Mouse (Mus musculus): ENCODE data around the gene Pet117.
"Not testable (repeated sequence)": the region's sequence is repeated elsewhere in the genome, so short reads cannot be mapped to it uniquely, and the experiment has no call there.

Pet117 gene

DNA sequence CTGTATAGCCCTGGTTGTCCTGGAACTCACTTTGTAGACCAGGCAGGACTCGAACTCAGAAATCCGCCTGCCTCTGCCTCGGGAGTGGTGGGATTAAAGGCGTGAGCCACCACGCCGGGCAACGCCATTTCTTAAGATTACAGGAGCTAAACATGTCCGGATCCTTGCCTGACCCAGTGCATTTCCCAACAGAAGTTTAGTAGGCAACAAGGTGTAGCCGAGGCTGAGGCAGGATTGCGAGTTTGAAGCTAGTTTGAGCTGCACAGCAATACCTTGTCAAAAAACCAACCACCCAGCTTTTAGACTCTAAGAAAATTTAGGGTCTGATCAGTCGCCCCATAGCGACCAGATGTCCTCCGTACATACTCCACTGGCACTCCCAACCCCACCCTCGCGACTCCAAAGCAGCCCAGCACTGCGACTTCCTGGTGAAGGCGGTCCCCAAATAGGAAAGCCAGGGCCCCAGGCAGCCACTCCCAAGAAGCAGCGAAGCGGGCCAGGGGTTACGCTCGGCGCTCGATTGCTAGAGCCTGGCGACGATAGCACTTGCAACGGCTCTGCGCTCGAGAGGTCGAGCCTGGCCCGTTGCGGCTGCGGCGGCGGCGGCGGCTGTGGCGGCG is at the start of gene Pet117, which contains the start of gene Kat14:
TSS of gene Pet117 (plus strand) at position 597 of the 620 bp plus-strand sequence.
TSS of gene Kat14 (plus strand) at position 584 of the 620 bp plus-strand sequence.
- peak; percentile 97 for DNase-seq (ENCODE audit: low read depth)

DNA sequence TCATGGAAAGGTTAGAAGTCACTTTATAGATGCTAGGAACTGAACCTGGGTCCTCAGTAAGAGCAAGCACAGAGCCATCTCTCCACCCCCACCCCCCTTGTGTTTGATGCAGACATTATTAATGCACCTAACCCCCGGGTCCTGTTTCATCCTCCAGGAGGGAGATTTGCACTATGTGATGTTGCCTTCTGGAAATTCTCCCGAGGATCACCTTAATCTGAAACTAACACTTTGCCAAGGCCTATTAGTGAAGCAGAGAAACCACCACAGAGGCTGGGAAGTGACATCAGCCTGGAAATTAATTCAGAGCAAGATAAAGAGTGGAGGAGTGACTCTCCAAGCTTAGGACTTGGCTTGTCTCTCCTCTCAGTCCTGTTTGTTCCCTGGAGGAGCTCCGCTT is 44.6 kb upstream of the Pet117 start:
- no peak for DNase-seq (ENCODE audit: low read depth)

DNA sequence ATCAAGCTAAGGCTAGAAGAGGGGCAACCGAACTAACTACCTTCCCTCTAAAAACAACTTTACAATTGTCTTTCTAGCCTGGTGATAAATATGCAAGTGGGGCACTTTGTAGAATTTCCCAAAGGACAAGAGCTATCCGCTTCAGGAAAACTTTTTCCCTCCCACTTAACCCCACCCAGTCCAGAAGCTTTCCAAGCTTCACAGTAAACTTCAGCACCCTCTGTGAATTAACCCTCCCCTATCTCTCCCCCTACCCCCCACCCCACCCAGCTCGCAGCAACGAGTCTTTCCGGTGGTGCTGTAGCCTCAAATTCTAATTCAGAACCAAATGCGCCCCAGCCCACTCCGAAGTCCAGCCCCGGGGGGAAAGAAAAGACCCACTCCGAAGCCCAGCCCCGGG is 39.3 kb upstream of the Pet117 start:
- no peak for DNase-seq (ENCODE audit: low read depth)

DNA sequence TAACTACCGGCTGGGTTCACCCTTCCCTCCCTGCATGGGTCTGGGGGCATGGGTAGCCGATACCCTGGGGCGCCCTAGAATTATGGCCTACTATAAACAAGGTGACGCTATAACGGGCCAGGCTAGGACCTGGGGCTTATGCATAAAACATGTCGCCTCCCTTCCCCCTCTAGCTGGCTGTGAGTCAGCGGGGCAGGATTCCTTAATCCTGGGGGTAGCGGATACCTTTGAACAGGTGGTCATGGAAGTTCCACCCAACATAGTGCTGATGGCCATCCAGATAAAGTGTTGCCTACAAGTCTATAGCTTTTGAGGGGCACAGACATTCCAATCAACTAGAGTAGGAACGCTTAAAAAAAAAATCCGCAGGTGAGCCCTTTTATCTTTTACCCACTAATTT is 38.9 kb upstream of the Pet117 start:
- DNase-seq (ENCODE audit: low read depth), result no peak

DNA sequence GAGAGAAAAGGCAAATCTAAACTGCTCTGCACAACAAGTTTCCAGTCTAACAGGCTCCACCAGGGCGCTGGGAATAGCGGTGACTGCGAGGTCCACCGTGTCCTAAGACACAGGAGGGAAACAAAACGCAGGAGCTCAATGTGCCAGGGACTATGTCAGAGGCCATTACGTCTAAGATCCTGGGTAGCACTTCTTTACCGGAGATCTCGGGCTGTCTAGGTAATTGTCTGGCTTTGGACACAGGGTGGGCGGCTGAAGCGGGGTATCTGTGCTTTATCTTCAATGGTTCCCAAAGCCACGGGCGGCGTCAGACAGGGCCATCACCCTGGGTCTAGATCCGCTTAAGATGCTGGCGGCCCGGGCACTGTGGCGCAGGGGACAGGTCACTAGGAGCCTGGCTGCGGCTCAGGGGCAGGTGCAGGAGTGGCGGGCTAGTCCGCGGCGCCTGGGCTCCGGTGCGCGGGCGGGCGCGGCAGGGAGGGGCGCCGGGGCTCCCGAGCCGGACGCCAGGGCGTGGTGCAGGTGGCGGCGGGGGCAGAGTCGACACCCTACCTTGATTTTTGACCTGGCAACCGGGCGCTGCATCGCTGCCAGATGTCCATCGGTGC is 38.3 kb upstream of the Pet117 start:
- DNase-seq (ENCODE audit: low read depth), result no peak

DNA sequence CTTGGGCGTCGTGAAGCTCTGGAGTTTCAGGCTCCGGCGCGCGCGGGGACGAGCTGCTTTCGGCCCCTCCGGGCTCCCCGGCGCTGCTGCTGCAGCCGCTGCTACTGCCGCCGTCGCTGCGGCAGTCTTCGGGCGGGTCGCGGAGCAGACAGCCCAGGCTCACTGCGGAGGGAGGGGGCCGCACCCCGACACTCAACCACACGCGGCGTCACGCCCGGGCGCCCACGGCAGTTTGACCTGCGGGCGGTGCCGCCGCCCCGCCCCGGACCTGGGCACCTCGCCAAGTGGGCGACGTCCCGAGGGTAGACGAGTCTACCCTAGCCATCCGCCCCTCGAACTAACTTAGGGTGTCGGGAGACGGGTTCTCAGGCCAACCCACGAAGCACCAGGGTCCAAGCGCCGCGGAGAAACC is 37.8 kb upstream of the Pet117 start:
- DNase-seq (ENCODE audit: low read depth), result no peak

DNA sequence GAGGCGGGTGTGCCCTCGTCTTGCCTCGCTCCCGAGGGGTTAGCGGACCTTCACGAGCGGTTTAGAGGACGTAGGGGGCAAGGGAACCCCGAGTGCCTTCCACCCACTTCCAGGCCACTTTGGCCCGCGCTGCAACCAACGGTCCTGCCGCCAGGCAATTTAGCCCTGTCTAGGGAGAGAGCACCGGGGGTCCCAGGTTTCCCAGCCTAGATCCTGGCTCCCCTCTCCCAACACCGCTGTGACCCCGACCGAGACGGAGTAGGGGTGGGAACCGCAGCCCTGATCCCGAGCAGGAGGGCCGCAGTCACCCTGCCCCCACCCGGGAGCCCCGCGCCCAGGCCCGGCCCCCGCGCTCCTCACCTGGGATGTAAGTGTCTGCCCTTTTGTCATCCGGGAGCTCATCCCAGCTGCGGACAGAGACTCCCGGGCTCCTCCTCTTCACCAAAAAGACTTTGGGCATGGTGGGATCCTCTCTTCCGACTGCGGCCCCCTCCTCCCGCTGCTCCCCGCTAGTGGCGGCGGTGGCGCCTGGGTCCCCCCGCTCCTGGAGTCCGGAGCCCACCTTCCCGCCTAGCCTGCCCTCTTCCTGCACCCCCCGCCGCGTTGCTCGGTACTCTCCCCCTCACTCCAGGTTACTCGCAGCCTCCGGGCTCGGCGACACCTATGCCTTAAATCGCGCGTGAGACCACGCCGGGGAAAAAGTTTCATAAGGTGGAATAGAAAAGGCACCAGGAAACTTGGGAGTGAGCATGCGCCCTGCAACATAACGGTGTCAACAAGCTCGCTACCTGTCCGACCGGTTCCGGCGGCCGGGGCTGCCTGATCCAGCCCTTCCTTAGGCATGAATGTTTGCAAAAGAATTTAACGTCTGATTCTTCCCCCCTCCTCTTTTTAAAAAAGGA is 37.1 kb upstream of the Pet117 start, which contains the start of gene Ovol2:
TSS of gene Ovol2 (minus strand) at position 746 of the 902 bp plus-strand sequence.
- no peak for DNase-seq (ENCODE audit: low read depth)

DNA sequence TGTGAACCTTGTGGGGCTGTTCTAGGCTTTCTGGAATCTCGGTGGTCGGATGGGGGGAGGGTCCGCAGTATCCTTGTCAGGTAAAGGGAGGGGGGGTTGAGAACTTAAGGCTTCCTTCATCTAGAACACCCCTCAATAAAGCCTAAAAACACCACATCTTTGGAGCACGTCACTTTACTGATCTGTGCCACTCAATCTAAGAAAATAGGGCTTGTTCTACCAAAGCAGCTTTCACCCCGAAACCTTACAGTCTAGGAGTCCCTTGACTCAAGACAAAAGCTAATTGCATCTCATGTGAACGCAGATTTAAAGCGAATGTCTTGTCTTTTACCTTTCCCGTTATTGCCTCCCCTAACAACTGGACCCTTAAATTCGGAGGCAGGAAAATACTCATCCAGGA is 36.3 kb upstream of the Pet117 start:
- no peak for DNase-seq (ENCODE audit: low read depth)

DNA sequence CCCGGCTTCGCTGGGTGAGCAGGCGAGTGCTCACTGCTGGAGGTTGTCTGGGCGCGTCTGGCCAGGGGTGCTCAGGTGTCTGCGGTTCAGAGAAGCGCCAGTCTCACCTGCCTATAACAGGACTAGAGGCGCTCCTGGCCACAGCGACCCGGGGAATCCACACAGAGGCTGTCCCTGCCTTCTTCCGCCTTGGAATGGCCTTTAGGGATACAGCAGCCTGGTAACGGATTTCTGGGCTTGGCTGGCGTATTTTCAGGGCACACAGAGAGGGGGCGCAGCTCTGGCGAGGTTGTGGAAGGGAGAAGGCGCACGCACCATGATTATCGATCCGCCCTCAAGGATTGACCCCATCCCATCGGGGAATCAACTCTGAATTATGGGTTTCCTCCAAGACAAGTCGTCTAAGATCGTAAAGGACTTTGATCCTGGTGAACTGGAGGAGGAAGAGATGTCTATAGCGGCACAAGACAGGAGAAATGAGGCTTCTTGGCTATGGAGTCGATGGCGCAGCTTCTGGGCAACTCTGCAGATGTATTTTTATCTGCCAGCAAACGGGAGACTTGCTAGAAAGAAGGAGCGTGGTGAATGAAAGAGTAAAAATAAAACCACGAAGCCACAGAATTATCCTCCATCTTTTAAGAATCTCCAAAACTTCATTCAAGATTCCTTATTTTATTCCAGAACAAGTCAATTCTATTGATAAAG is 35.5 kb upstream of the Pet117 start:
- no peak for DNase-seq (ENCODE audit: low read depth)

DNA sequence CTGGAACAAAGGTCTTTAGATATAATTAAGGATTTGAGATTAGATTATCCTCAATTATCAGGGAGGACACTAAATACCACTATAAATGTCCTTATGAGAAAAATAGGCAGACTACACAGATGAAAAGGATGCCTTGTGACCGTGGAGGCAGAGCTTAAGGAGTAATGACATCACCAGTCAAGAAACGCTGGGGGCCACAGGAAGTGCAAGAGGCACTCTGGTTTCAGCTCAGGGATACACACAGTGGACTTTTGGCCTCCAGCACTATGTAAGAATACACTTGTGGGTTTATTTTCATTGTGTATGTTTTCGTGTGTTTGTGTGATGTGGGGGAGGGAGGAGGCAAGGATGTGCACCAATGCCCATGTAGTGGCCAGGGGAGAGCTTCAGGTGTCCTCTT is 31.6 kb upstream of the Pet117 start:
- peak; percentile 61 for DNase-seq (ENCODE audit: low read depth)

DNA sequence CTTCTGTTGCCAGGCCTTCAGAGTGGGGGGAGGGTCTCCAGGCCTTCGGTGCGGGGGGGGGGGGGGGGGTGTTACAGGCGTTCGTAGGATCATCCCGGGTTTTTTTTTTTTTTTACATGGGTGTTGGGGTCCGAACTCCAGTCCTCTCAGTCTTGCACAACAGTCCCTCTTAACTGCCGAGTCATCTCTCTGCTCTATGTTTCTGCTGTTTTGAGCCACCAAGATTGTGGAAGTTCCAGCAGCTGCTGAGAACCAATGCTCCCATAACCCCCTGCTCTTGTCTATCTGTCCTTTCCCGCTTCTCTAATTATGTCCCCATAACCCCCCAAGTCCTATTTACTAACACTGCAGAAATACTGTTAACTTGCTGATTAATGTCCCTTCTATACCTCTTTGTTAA is 31.1 kb upstream of the Pet117 start:
- DNase-seq (ENCODE audit: low read depth), result peak; percentile 67

DNA sequence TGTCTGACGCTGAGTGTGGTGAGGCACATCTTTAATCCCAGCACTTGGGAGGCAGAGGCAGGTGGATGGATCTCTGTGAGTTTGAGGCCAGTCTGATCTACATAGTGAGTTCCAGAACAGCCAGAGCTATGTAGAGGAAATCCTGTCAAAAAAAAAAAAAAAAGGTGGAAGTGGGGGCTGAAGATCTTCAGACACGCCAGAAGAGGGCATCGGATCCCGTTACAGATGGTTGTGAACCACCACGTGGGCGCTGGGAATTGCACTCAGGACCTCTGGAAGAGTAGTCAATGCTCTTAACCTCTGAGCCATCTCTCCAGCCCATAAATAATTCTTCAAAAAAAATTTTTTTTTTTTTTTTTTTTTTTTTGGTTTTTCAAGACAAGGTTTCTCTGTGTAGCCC is 30.6 kb upstream of the Pet117 start:
- DNase-seq (ENCODE audit: low read depth), result not testable (repeated sequence)

DNA sequence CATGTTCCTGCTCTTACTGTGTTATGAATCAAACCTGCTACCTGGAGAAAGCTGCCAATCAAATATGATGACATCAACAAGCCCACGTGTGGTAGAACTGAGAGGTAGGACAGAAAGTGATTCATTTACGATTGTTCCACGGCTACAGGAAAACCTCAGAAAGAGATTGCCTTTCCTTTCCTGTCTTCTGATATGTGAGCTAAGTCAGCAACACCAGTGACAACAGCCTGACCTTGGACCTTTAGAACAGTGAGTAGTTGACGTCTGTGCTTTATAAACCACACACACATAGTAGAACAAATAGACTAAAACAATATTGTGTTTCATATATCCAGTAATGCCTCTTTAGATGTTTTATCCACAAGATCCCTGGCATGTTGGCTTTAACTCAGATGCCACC is 25.6 kb upstream of the Pet117 start:
- peak; percentile 73 for DNase-seq (ENCODE audit: low read depth)

DNA sequence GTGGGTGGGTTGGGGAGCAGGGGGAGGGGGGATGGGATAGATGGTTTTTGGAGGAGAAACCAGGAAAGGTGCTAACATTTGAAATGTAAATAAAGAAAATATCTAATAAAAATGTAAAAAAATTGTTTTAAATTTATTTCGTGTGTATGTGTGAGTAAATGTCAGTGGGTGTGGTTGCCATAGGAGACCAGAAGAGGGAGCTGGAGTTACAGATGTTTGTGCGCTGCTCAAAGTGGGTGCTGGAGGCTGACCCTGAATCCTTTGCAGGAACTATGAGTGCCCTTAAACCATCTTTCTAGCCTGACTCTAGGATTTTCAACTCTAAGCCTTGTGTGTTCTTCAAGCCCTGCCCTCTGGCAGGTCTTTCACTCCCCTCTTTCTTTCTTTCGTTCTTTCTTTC is 20.3 kb upstream of the Pet117 start:
- peak; percentile 53 for DNase-seq (ENCODE audit: low read depth)

DNA sequence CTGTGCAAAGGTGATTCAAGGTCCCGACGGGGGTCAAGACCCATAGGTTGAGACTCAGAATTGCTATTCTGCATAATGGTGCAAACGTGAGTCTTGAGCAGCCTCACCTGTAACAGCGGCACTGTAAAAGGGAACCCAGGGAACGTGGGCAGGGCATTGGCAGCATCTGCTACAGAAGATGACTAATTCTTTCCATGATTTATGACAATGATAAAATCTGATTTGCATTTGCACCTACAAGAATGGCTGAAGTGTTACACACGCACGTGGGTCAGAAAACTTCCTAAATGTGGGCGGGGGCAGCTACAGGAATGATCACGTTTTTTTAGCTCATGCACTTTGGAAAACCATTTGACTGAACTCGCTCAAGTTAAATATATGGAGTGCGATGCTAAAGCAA is 16.0 kb upstream of the Pet117 start:
- no peak for DNase-seq (ENCODE audit: low read depth)

DNA sequence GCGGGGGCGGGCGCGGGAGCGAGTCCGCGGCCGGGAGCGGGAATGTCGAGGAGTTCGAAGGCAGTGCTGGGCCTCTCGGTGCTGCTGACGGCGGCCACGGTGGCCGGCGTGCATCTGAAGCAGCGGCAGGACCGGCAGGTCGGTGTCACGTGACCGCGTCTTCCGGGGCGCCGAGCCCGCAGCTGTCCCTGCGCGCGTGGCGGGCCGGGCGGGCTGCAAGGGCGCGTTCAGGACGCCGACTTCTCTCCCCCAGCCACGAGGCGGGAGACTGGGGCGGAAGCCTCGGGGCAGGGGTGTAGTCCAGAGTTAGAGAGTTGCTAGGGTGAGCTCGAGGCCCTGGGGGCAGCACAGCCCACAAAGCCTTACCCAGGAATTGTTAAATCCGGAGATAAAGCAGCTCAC is 225 bp downstream of the Pet117 start:
- DNase-seq (ENCODE audit: low read depth), result peak; percentile 73

DNA sequence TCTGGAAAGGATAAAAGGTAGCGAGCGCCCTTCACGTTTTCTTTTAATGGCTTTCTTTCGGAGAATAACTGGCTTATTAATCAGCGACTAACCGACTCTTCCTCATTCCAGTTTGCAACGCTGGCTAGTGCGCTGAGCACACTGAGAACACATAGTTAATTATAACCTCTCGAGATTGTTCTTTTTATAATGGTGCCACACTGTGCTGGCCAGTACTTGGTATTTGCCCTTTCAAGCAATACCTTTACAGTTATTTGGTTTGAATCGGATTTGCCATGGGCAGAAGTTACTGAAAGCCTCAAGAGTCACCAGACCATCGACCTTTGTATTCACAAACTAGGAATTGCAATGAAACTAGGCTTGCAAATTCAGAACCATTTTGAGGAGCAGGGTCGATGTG is 715 bp downstream of the Pet117 start:
- no peak for DNase-seq (ENCODE audit: low read depth)

DNA sequence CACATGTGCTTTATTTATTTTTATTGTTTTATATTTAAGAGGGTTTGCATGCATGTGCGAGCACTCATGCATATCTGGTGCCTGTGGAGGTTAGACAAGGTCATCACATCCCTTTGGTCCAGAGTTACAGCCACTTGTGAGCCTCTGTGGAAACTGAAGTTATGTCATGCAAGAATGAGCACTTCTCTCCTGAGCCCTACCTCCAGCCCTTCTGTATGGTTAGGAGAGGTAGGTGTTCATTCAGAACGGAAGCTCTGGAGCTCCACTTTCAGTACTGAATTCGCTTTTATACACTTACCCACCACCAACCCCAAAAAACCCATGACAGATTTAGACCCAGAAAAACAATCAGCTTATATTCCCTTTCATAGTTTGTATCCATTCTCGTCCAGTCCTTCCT is 2.8 kb downstream of the Pet117 start:
- DNase-seq (ENCODE audit: low read depth), result no peak

DNA sequence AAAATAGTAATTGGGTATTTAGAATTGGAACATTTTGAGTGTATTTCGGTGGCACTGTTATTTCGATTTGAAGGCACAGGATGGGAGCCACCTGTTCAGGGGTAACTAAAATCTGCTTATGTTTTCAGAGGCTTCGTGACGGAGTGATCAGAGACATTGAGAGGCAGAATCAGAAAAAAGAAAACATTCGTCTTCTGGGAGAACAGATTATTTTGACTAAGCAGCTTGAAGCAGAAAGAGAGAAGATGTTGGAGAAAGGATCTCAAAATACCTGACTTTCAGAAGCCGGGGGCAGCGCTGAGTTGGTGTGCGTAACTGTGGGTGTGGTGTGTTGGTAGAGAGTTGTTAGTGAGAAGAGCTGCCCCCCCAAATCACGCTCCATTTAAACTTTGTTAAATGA is 4.3 kb downstream of the Pet117 start:
- DNase-seq (ENCODE audit: low read depth), result no peak

DNA sequence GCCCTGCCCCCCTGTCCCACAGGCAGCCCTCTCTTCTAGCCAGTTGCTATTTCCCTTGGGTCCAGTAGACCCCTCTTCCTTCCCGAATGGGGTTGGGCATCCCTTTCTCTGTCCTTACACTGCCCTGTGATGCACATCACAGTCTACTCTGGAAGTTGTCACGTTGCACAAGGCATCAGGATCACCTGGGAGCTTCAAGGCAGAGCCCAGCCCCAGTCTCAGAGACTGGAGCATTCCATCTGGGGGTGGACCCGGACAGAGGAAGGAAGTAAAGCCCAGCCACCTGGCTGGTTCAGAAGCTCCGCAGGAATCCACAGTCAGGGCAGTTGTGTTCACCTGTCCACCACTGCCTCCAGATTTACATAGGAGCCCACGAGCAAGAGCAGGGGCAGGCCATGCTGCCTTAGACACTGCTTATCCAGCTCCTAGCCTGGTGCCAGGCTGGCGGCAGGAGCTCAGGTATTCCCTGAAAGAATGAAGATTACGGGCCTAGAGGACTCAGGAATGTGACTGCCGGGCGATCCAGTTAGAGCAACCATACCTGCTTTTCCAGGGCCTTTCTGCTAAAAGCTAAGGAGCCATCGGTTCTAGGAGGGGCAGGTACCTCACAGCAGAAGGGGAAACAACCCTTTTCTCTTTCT is 6.4 kb downstream of the Pet117 start:
- no peak for DNase-seq (ENCODE audit: low read depth)

DNA sequence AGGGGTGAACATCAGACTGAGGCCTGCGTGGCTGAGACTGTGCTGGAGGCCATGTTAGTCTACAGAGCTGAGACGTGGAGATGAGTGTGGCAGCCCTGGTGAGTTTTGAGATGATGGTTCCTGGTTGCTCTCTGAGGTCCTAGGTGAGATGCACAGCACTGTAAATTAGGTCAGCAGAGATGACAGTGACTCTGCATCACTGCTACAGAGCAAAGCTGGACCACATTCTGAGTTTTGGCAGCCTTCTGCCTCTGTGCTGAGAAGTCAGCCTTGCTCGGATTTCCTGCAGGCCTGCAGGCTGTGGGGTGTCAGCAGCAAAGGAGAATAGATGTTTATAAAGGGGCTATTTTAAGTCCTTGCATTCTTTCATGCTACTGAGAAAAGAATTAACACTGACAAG is 12.5 kb downstream of the Pet117 start:
- DNase-seq (ENCODE audit: low read depth), result no peak

DNA sequence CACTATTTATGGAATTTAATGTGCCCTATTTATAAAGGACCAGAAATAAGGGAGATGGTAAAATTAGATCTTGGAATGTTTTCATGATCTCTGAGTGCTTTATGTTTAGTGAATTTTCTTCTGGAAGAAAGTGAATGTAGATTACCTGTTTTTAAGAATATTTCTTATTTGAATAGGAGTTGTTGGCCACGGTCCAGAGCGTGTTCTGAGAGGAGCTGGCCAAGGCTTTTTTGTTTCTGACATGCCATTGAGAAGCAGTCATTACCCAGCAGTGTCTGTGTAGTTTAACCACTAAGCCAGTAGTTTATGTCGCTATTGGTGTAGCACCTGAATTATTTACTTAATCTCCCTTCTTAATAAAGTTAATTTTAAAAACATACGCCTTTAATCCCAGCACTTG is 12.9 kb downstream of the Pet117 start:
- DNase-seq (ENCODE audit: low read depth), result no peak

Data from 416B (cell line).